Mouse (Mus musculus) left cerebral cortex, postnatal 4 days (tissue): ENCODE measurements around the gene Xkr7. TPM values are rescaled to one million over a fixed set of nuclear protein-coding genes. Genes with fewer than 3 reads are reported as not detected.

Source experiments
- DNase-seq: peaks from one replicate; pipeline ENCODE4 v3.0.0-alpha.2; 2022
- intact Hi-C: fragments of 180-260 bp; cut with DNase I; formaldehyde crosslinking; loops from one replicate; pipeline ENCODE4 v1.15.1; 2025
- total RNA-seq, 2 experiments: library from RNA; stranded (reverse); gene quantifications; 2 replicates each; pipeline ENCODE4 v1.2.3; 2021

Gene Xkr7
- total RNA-seq = 10 to 100 TPM; 23.2 to 23.4 TPM

DNA sequence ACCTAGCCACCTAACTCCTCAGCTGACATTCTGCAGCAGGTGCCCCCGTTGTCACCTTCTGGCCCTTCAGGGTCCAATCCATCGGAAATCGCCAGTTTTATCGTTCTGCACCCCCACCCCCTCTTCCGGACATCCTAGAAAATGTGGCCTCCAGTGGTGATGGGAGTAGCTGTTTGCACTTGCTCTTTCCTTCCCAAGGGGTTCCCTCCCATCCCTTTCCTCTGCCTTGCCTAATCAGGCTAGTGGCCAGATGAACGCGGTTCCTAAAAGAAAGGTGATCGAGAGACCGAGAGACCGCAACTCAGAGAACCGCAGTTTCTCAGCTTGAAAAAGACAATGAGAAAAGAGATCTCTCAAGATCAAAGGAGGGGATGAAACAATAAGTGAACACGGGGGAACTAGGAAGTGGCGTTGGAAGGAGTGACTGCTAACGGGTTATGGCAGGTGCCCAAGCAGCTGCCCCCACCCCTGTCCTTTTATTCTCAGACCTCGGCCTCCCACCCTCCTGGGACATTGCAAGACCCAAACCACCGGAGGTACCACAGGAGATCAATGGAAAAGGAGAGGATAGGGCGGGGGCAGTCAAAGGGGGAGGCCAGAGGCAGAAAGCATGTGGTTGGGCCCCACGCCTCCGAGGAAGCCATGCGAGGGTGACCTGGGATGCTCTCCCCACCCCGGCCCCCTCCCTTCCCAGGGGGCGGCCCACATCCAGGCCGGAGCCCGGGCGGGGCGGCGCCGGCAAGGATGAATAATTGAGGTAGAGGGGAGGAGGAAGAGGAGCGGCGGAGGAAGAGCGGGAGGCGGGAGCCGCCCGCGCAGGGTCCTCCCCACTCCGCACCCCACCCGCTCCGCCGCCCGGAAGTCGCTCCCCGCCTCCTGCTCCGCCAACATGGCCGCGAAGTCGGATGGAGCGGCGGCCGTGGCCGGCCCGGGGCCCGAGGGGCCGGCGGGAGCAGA lies at the start of gene Xkr7:
Gene Xkr7 (plus strand): TSS at position 727 of the 957 bp plus-strand sequence.
- intact Hi-C loops = no loop called here
- peak; percentile 79 for DNase-seq

DNA sequence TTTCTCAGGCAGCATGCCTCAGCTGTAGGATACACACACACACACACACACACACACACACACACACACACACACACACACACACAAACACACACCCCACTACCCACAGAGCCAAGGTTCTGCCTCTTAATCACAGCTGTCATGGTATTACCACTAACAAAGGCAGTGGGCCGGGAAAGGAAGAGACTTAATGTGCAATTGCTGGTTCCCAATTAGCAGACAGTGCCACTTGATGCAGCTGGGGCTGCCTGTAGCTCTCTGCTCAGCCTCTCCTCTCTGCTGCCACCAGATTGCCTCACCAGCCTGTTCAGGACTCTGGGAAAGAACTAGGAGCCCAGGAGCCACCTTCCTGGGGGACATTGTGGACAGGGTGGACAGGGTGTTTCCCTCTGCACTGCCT lies 46.1 kb upstream of the Xkr7 start:
- intact Hi-C loops = no loop called here
- DNase-seq = peak; percentile 30

DNA sequence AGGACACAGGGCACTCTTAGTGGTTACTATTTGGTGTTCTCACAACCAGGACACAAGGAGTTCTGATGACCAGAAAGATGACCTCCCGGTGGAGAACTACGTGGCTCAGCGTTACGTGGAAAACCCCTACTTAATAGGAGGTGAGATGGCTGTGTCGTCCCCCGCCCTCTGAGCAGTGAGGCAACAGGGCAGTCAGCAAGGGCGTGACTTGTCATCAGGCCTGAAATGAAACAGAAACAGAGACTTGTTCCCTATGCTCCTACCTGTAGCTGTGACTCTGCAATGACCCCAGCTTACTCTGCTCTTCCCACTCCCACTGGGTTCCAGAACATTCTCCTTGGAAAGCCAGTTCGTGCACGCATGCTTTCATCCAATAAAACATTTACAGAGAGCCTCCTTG lies 40.1 kb upstream of the Xkr7 start:
- intact Hi-C loops = no loop called here
- DNase-seq = no peak

DNA sequence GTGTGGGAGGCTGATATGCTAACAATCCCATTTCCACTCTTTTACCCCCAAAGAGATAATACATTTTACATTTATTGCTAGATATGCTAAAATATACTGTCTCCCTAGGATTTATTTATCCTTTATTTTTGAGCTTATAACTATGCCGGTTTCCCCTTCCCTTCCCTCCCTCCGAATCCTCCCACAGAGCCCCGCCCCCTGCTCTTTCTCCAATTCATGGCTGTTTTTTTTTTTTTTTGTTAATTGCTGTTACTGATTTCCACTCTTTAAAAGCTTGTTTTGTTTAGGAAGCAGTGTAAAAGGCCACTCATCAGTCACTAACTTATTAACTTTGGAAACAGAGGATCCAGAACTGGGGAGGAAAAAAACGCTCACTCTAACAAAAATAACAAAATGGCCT lies 34.6 kb upstream of the Xkr7 start:
- DNase-seq = no peak
- intact Hi-C loops = no loop called here

DNA sequence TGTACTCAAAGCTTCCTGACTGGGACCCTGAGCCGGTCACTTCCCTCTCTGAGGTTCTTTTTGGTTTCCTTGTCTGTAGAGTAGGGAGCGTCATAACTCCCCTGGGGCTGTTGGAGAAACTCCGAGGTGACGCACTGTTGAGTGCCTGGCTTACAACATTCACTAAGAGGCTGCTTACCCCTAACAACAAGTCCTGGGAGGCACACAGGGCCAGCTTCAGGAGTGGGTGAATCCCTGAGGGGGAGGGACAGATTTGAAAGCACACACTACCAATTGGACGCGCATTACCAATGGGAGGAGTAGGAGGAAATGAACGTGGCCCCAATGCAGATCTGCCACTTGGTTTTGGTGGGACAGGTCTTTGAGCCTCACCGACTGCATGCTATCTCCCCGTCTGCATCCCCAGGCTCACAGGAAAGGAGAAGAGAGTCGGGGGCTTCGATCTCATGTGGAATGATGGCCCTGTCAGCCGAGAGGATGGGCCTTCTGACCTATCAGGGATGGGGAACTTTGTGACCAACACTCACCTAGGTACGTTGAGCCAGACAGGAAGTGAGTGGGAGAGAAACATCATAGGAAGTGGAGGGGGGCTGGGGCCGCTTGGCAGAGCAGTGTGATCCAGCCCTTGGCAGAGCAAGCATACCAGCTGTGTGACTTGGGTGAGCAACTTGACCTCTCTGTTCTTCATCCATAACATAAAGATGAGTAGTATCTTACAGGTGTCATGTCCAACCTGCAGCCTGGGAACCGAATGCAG lies 29.0 kb upstream of the Xkr7 start:
- intact Hi-C loops = no loop called here
- no peak for DNase-seq

DNA sequence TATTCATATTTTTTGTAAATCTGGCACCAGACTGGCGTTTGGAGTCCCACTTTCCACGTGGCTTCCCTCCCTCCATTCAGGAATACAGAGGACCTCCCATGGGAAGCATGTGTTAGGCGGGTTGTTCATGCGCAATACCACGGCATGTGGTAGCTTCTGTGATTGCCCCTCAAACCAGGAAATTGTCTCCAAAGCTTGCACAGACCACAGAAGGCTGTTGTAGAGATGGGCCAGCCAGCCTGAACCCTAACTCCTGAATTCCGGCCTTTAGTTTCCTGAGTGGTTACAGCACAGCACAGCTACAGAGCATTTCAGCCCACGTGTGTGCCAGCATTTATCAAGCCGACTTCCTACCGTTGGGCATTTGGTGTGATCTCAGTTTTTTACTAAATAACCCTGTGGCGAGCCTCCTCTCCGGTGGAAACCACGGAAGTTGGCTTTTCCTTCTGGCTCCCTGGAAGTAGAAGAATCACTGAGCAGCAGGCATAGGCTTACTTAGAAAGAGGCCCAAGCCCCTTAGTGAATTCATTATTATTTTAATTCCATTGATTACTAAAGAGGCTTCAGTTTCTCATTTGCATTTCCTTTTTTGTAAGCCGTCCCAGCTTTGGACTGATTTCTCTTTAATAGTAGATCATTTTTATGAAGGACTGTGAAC lies 27.8 kb upstream of the Xkr7 start:
- peak; percentile 19 for DNase-seq
- intact Hi-C loops = no loop called here

DNA sequence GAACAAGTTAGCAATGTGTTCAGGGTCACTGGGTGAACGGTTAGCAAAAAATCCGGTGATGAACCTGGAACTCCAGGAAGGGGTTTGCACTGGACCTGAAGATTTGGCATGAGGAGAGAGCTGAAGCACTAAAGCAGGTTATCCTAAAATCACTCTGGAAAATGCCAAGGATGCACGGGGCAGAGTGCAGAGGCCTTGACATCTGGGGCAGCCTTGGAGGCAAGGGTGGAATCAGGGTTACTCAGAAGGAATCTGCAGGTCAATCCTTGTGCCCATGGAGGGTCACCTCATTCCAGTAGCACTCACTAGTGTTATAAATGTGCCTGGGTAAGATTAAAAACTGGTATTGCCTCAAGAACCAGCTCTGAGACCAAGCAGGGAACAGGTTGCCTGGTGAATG lies 25.7 kb upstream of the Xkr7 start:
- intact Hi-C loops = no loop called here
- DNase-seq = no peak

DNA sequence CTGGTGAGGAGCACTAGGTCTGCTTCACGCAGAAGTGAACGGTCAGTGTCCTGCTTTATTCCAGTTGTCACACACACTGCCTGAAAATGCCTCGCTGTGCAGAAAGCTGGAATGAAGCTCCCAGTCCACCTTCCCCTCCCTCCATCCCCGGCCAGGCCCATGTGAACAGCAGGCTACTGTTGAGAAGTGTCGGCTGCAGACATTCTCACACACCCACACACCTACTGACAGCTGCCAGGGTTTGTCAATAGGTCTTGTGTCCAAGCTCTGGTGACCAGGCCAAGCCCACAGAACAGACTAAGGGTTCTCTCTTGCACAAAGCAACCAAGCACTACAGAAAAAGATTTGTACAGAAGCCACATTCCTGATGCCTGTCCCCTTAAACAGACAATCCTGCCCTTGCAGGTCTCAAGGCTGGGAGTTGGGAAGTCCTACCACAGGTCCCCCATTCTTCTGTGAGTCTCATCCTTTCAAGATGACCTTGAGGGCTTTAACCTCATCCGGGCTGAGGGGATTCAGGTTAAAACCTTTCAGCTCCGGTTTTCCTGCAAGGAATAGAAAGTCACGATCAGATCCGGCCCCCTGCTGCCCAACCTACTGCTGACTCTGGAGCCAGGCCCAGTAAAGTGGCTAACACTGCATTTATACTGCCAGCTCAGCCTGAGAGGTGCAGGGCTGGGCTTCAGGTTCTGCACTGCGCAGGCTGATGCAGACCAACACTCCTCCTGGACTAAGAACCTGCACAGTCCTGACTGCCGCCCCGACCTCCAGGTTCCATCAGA lies 22.3 kb upstream of the Xkr7 start:
- intact Hi-C loops = no loop called here
- no peak for DNase-seq

DNA sequence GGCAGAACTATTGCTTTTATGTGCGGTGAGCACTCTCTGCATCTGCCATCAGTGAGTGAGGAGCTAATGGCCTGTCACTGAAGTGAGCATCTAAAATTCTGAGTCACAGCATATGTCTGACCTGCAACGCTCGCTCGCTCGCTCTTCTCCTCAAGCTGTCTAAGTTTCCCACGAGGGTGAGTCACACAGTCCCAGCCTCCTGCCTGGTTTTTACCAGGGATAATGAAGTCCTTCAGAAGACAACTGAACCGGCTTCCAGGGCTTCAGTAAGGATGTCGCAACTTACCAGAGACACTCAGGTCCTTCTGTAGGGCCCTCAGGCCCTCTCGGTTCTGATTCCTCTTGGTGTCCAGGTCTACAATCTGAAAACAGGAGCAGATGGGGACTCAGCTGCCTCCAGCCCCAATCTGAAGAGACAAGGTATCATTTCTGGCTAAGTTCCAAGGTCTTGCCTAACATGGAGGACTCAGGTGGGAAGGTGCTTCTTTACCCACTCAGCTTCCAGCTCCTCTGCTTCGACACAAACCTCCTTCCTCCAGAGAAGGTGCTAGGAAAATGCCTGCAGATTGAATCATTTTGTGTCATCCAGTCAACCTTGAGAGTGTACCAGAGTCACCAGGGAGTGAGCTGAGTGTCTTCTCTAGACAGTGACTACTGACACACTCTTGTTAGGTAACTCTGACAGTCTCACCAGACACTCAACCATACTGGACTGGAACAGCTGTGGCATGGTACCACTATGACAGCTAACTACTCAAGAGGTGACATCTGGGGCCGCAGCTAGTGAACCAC lies 17.7 kb upstream of the Xkr7 start:
- intact Hi-C loops = no loop called here
- DNase-seq = no peak

DNA sequence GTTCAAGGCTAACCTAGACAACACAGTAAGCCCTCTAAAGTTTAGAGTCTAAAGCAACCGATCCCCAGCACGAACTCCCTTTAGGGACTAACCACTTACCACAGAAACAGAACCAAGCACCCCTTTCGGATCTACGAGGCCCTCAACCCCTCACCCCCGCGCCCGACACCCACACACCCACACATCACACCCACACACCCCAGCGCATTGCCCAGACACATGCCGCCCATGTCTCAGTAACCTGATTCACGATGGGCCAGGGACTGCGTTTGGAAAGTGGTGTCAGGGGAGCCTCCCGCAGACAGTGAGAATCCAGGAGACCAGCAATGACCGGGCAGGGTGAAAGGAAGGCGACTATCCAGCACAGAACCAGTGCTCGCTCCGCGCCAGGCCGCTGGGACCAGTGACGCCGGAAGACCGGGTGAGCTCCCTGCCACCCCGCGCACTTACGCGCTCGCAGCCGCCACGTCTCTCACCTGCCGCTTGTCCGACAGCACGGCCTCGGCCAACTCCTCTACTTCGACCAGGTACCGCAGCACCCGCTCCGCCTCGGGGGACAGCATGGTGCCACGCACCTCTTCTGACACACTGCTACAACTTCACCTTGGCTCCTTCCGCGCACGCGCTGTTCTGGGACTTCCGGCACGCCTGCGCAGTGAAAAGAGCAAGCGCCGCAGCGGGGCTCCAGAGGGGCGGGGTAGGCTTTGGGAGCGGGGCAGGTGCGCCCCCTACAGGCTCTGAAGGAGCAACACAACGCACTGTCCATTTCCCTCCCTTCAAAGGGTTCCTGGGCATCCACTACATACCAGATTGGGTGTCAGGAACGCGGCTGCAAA lies 16.7 kb upstream of the Xkr7 start, which contains the start of gene Pdrg1:
Gene Pdrg1 (minus strand): TSS at position 670 of the 836 bp plus-strand sequence.
- intact Hi-C loops = no loop called here
- DNase-seq = peak; percentile 97

DNA sequence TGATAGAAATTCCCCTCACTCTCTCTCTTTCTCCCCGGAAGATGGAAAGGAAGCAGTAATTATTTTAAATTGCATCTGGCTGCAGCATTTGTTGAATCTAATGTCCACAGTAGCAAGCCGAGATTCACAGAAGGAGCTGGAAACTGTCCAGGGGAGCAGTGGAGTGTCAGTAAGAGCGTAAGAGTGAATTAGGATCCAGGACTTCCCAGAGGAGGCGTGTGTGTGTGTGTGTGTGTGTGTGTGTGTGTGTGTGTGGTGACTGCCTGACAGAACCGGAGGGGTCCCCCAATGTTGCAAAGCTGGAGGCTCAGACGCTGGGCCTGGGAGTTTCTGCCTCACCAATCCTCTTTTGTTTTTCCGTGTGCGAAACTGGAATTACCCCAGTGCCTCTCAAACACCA lies 15.8 kb upstream of the Xkr7 start:
- peak; percentile 78 for DNase-seq
- intact Hi-C loops = no loop called here

DNA sequence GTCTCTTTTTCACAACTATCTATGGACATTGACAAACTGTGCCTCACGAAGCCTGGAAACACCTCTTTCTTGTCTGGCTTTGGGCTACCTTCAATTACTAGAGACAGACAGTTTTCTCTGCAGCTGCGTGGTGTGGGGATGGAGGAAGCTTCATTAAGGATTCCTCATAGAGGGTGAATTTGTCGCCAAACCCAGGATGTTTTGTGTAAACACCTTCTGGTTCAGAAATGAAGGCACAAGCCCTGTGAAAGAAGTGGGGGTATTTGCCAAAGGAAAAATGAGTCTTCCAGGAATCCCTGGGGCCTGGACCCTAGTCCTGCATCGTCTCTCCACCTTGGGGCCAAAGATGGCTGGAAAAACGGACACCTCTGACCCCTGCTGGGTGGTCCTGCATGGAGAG lies 14.9 kb upstream of the Xkr7 start:
- no peak for DNase-seq
- intact Hi-C loops = no loop called here

DNA sequence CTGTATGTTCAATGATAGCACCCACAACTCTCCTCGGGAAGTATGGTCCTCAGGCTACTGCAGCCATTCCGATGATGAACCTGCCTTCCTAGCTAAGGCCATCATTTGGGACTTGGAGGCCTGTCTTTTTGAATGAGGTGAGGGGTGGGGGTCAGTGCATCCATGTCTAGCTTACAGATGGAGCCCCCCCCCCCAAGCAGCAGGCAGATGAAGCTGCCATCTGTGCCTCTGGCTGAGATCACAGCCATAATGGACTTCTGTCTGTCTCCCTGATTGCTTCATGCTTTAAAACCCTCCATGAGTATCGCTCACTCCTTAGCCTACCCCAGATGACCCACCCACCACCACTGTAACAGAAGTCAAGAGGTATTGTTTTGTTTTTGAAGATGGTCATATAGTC lies 12.3 kb upstream of the Xkr7 start:
- intact Hi-C loops = no loop called here
- peak; percentile 60 for DNase-seq

DNA sequence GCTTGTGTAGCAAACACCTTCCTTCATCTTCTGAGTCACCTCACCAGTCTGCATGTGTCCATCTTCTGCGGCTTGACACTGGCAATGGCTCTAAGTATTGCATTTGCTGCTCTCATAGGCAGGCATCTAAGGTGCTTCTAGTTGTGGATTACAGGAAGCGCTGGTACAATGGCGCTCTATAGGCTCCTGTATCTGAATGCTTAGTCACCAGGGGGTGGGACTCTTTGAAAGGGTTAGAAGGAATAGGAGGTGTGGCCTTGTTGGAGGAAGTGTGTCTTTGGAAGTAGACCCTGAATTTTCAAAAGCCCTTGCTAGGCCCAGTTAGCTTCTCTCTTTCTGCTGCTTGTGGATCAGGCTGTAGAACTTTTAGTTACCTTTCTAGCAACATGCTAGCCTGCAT lies 10.5 kb upstream of the Xkr7 start:
- DNase-seq = no peak
- intact Hi-C loops = no loop called here

DNA sequence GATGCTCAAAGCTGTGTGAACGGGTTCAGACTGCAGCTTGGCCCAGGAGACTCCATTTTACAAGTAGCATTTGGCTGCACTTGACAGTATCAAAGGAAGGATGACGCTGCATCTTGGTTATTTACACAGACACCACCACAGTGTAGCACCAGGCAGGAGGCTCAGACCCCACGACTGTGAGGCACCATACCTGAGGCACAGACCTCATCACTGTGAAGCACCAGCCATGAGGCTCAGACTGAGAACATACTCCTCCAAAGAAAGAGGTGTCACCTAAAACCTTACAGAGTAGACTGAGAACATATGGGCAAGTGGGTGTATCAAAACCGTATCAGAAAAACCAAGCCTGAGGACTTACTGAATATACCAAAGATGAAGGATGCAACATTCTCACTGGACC lies 8.8 kb upstream of the Xkr7 start:
- intact Hi-C loops = no loop called here
- no peak for DNase-seq

DNA sequence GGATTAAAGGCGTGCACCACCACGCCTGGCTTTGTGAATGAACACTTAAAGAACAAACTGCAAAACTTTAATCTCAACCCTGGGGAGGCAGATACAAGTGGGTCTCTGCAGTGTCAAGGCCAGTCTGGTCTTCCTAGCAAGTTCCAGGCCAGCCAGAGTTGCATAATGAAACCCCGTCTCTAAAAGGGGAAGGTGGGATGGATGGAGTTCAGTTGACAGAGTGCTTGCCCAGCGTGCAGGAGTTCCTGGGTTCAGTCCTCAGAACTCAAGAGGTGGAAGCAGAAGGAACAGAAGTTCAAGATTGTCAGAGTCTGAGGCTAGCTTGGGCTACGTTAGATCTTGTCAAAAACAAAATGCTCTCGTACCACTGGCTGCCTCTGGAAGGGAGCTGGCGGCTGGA lies 5.6 kb upstream of the Xkr7 start:
- intact Hi-C loops = no loop called here
- DNase-seq = no peak

DNA sequence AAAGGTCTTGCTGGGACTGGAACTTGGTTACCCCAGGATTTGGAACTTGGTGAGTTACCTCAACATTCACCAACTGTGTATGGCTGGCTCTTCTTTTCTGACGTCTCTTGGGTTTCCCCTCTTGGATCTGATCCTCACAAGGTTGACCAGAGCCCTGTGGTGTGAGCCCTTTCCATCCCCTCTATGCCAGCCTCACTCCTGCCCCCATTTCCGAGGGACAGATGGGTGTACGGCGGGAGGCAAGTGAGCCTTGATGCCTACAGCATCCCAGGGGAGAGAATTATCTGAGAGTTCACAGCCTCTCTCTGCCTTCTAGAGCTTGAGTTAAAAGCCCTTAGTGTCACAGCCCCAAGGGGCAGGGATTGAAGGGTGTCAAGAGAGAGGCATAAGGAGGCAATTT lies 4.2 kb upstream of the Xkr7 start:
- intact Hi-C loops = no loop called here
- no peak for DNase-seq

DNA sequence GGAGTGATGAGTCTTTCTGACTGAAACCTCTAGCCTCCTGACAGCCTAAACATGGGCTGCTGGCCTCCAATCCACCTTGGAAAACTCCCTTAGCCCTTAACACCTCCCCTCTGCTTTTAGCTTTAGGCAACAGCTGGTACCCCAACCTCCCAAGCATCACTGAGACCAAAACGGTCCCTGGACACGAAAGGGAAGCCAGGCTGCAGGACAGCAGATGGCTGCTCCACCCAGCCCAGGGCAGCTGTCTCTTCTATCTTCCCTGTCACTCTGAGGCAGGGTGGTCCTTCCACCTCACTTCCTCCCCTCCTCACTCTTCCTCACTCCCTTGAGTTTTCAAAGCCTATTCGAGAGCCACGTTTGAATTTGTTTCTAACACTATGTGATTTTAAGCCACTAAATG lies 1.2 kb upstream of the Xkr7 start:
- intact Hi-C loops = no loop called here

More for the DNA sequence above, 1.2 kb upstream of the Xkr7 start:
- DNase-seq = peak; percentile 78
